Mouse (Mus musculus): ENCODE measurements at regions not wholly inside any gene's neighbourhood (a gene's known extent, or its start where the extent isn't known, plus 50 kb on each side); places are given as distances from the start of the nearest gene placed in this dataset.
A peak's percentile ranks its signal among the peaks of the same experiment; 100 is the strongest.

DNA sequence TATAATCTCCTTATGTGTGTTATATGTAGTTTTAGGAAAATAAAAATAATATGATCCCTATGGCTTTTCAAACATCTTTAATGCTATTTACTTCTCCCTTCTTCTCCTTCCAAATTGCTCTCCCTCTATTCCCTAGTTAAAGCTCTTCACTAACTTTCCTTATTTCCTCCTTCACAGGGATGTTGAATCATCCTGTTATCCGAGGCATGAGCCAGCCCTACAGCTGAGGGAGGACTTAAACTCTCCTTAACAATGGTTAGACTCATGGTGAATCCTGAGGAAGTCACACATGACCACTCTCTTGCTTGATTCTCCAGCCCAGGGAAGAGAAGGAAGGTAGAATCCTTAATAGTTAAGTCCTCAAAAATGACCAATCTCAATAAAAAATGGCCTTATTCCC lies 188.0 kb upstream of the Tmtc4 start:
- no peak for TF ChIP-seq CTCF (IDR thresholded peaks at IDR 0.05)
- ATAC-seq (no peak), DNase-seq (ENCODE audit: low read depth, low spot score) (no peak)
- no peaks in the 10 kb centered on the region for H3K27me3 ChIP-seq
- CTCF ChIA-PET, result interaction anchor here (0.7 to 1.4 kb wide), 3 partner anchors 8 to 18 kb away, joined by 3 read pairs; no protein-coding TSS in a partner anchor
- in situ Hi-C loops (cut with MboI; ENCODE audit: low pct_unique_long_range_greater_than_20kb), result no loop called here
- POLR2A ChIA-PET, result interaction anchor here (1.2 kb wide), 1 partner anchor 10 kb away, joined by 3 read pairs; no protein-coding TSS in a partner anchor

- no peak for TF ChIP-seq CTCF (IDR thresholded peaks at IDR 0.05)
- ChIA-PET CTCF (interaction anchor here (0.9 to 1.3 kb wide), 3 partner anchors 9 to 46 kb away, joined by 3 read pairs; no protein-coding TSS in a partner anchor), POLR2A (no interaction called here)
- in situ Hi-C loops (cut with MboI; ENCODE audit: low pct_unique_long_range_greater_than_20kb), result no loop called here
- DNase-seq (ENCODE audit: low read depth, low spot score) (no peak), ATAC-seq (no peak)
- H3K27me3 ChIP-seq, result peaks cover 6% of the 10 kb centered on the region
Measured at GRCm38 (mm10) chr14:123163842-123164241, 180.0 kb upstream of the Tmtc4 start.

DNA sequence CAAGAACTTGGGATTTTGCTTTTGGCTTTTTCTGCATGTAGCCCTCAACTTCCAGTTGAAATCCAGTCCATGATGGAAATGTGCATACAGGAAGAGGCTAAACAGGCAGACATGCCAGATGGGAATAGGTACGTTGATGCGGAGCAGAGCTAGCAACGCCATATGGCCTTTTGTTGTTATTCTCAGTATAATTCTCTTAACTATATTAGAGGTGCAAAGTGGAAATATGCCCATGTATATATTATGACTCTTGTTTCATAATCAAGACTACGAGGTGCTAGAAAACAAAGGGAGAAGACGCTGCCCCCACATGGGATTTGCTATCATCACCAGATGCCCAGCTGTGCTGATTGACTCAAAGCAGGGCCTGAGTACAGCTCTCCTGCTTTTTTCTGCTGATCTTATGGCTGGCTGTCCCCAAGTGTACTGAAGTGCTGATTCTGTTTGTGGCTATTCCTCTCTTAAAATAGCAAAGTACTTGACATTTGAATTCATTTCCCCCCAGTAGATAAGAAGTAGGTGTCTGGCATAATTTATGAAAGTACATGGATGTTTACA lies 159.7 kb upstream of the Tmtc4 start:
- ChIA-PET POLR2A (no interaction called here), CTCF (interaction anchor here (1.2 kb wide), 1 partner anchor 96 kb away, joined by 3 read pairs; no protein-coding TSS in a partner anchor)
- ATAC-seq, result no peak
- peaks cover 22% of the 10 kb centered on the region for H3K27me3 ChIP-seq
- no peak for TF ChIP-seq CTCF (IDR thresholded peaks at IDR 0.05)
- in situ Hi-C loops (cut with MboI; ENCODE audit: low pct_unique_long_range_greater_than_20kb), result no loop called here
- DNase-seq (ENCODE audit: low read depth, low spot score), result no peak

DNA sequence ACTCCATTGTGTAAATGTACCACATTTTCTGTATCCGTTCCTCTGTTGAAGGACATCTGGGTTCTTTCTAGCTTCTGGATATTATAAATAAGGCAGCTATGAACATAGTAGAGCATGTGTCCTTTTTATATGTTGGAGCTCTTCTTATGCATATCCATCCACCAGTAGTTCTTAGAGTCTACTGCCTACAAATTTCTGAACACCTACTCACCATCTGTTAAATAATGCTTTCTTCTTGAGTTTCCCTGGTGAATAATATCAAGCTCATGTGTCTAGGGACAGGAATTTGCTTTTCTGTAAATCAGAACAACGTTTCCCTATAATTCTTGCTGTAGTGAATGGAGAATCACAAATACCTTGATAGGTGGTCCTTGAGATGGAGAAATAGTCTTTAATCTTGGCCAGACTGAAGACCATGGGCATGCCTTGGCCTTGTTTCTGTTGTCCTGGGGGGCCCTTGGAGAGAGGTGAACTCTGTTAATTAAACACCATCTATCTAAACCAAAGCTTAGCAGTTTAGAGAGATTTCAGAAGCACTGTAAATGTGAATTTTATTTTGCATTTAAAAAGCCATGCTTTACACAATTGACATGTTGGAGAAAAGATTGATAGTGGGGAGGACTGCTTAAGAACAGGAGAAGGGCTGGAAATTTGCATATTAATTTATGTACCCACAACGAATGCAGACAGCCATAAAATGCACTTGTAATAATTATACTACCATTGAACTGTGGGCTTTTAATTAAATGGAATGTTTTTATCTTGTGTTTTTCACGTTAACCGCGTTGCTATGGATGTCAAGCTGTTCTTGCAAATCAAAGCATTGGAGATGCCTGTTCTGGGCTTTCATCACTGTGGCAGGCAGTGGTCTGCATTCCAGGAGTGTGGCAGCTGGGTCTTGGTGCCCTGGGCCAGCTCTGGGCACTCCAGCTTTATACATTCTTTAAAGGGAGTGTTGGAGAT lies 155.2 kb upstream of the Tmtc4 start:
- H3K27me3 ChIP-seq, result peaks cover 3% of the 10 kb centered on the region
- peak; percentile 35 for ATAC-seq
- DNase-seq (ENCODE audit: low read depth, low spot score), result no peak
- in situ Hi-C loops (cut with MboI; ENCODE audit: low pct_unique_long_range_greater_than_20kb), result no loop called here
- POLR2A ChIA-PET, result no interaction called here
- no peak for TF ChIP-seq CTCF (IDR thresholded peaks at IDR 0.05)
- CTCF ChIA-PET, result no interaction called here

- no peak for TF ChIP-seq CTCF (IDR thresholded peaks at IDR 0.05)
- POLR2A ChIA-PET, result no interaction called here
- in situ Hi-C loops (cut with MboI; ENCODE audit: low pct_unique_long_range_greater_than_20kb), result no loop called here
- CTCF ChIA-PET, result interaction anchor here (2.1 kb wide), 1 partner anchor 106 kb away, joined by 4 read pairs; no protein-coding TSS in a partner anchor
- no peaks in the 10 kb centered on the region for H3K27me3 ChIP-seq
- peak; percentile 33 for DNase-seq (ENCODE audit: low read depth, low spot score)
- peak; percentile 67 for ATAC-seq
Measured at GRCm38 (mm10) chr14:123133979-123134378, 150.1 kb upstream of the Tmtc4 start.

DNA sequence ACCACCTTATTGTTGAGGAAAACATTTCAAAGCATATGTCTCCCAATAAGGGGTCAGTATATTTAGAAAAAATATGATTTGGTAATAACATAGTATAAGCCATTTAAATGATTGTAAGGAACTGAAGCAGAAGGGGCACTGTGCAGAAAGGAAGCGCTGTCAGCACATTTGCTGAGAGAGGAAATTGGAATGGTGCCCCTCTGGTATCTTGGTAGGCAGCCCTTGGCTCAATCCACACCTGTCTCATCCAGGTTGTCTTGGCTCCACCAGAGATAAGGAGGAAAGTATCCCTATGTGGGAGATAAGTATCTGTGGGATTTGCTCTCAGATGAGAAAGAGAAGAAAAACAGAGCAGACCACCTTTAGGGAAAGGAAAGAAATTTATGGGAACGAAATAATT lies 136.5 kb upstream of the Tmtc4 start:
- ATAC-seq, result no peak
- in situ Hi-C loops (cut with MboI; ENCODE audit: low pct_unique_long_range_greater_than_20kb), result no loop called here
- POLR2A ChIA-PET, result no interaction called here
- peaks cover 3% of the 10 kb centered on the region for H3K27me3 ChIP-seq
- DNase-seq (ENCODE audit: low read depth, low spot score), result no peak
- no peak for TF ChIP-seq CTCF (IDR thresholded peaks at IDR 0.05)
- CTCF ChIA-PET, result no interaction called here

GRCm38 (mm10) chr14:123116337-123116736 lies 132.5 kb upstream of the Tmtc4 start:
- no peak for DNase-seq (ENCODE audit: low read depth, low spot score)

GRCm38 (mm10) chr14:123110533-123110932 lies 126.7 kb upstream of the Tmtc4 start:
- no peak for DNase-seq (ENCODE audit: low read depth, low spot score)
- CTCF ChIA-PET, result no interaction called here
- in situ Hi-C loops (cut with MboI; ENCODE audit: low pct_unique_long_range_greater_than_20kb), result no loop called here
- TF ChIP-seq CTCF (IDR thresholded peaks at IDR 0.05), result no peak
- no peaks in the 10 kb centered on the region for H3K27me3 ChIP-seq
- POLR2A ChIA-PET, result no interaction called here
- no peak for ATAC-seq

More at GRCm38 (mm10) chr14:123116337-123116736, 132.5 kb upstream of the Tmtc4 start:
- no peak for TF ChIP-seq CTCF (IDR thresholded peaks at IDR 0.05)
- POLR2A ChIA-PET, result interaction anchor here (0.7 kb wide), 1 partner anchor 41 kb away, joined by 8 read pairs; no protein-coding TSS in a partner anchor
- in situ Hi-C loops (cut with MboI; ENCODE audit: low pct_unique_long_range_greater_than_20kb), result no loop called here
- H3K27me3 ChIP-seq, result peaks cover 3% of the 10 kb centered on the region
- ATAC-seq, result no peak
- CTCF ChIA-PET, result no interaction called here

DNA sequence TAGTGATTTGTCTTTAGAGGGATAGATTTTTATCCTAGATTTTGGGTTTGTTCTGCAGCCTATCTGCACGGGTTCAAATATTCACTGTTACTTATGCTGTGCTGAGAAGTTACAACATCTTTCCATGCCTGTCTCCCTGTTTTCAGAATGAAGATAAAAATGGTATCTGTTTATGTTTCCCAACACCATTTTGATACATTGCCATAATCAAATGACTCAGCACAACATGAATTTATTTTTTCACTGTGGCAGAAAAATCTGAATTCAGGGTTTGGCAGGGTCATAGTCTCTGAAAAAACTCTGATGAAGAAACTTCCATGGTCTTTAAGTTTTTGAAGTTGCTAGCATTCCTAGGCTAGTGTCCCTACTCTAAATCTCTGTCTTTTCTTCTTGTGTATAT lies 116.5 kb upstream of the Tmtc4 start:
- no peak for TF ChIP-seq CTCF (IDR thresholded peaks at IDR 0.05)
- H3K27me3 ChIP-seq, result no peaks in the 10 kb centered on the region
- in situ Hi-C loops (cut with MboI; ENCODE audit: low pct_unique_long_range_greater_than_20kb), result no loop called here
- CTCF ChIA-PET, result no interaction called here
- DNase-seq (ENCODE audit: low read depth, low spot score), result no peak
- no peak for ATAC-seq
- POLR2A ChIA-PET, result no interaction called here

GRCm38 (mm10) chr14:123096086-123096485 lies 112.3 kb upstream of the Tmtc4 start:
- ChIA-PET POLR2A (no interaction called here), CTCF (no interaction called here)
- peaks cover 2% of the 10 kb centered on the region for H3K27me3 ChIP-seq
- TF ChIP-seq CTCF (IDR thresholded peaks at IDR 0.05), result no peak
- DNase-seq (ENCODE audit: low read depth, low spot score), result no peak
- in situ Hi-C loops (cut with MboI; ENCODE audit: low pct_unique_long_range_greater_than_20kb), result no loop called here
- ATAC-seq, result no peak

DNA sequence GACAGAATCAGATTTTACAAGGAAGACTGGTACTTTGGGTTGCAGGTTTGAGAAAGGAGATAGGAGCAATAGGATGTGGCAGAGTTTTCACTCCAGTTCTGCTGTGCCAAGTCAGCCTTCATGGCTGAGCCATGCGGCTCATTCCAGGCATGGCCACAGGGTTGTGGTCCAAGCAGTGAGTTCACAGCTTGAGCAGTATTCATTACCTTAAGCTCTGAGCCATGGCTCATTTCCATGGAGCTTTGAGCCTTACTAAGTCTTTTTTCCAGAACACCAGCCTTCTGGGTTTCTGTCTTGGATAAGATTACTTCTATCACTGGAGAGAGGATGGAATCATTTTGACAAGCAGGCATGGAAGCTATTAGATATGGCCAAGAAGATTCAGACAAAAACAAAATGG lies 98.2 kb upstream of the Tmtc4 start:
- peak; percentile 87 for ATAC-seq
- no peak for TF ChIP-seq CTCF (IDR thresholded peaks at IDR 0.05)
- CTCF ChIA-PET, result no interaction called here
- in situ Hi-C loops (cut with MboI; ENCODE audit: low pct_unique_long_range_greater_than_20kb), result loop anchor here (5.0 kb wide), 1 partner anchor 80 kb away; no protein-coding TSS in a partner anchor
- POLR2A ChIA-PET, result no interaction called here
- peak; percentile 30 for DNase-seq (ENCODE audit: low read depth, low spot score)
- no peaks in the 10 kb centered on the region for H3K27me3 ChIP-seq
